Comparison of ENCODE assay signal across 24 mouse cellular contexts in the genomic region with DNA sequence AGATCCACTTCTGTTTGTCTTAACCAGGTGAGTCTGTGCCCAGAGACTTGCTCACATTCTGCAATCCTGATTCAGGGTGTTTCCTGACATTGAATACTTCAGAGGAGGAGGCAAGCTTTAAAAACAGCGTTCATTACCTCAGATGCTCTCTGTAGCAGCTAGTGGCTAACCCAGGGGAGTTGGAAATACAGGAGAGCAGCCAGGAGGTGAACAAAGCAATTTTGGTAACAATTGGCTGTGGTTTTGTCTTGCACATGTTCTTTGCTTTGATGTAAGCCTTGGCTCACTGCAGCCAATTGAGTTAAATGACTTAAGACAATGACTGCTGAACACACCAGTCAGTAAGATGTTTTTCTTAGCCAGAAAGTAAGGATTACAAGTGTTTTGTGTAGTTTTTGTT. TPM values are rescaled to one million over a fixed set of nuclear protein-coding genes. Genes with fewer than 3 reads are reported as not detected.
A peak's percentile ranks its signal among the peaks of the same experiment; 100 is the strongest.
DNase-seq lines count a peak whose midpoint lies in the region; ATAC-seq lines count a peak whose summit lies in the region.
"Had no signal": no experiment of that assay in that cellular context is flagged by ENCODE, and none has a peak within 500 bp of the region (broad histone marks: within the 10 kb centered on the region; RNA-seq: fewer than 3 reads in every experiment).

No protein-coding gene starts in this region.

- H3K4me3 ChIP-seq in hindbrain, embryonic 15.5 days: no peak overlapping the region
- no peak overlapping the region for H3K4me3 ChIP-seq in hindbrain, embryonic 10.5 days
- H3K4me3 ChIP-seq in embryonic facial prominence, embryonic 15.5 days (replicated peaks): no peak overlapping the region
- H3K4me3 ChIP-seq in heart, embryonic 10.5 days: no peak overlapping the region
- H3K4me3 ChIP-seq: limb, embryonic 10.5 days; liver, embryonic 15.5 days; lung, embryonic 15.5 days had no signal

- 17% methylated on average over 1 of the region's 1 CpGs for WGBS in hindbrain, embryonic 15.5 days
- WGBS in hindbrain, embryonic 10.5 days: 42% methylated on average over 1 of the region's 1 CpGs
- WGBS in embryonic facial prominence, embryonic 15.5 days: 22% methylated on average over 1 of the region's 1 CpGs
- 59% methylated on average over 1 of the region's 1 CpGs for WGBS in heart, embryonic 10.5 days

- no peak for ATAC-seq in hindbrain, embryonic 15.5 days (ENCODE audit: low FRiP score, low read depth)
- peak; percentile 43; the same call in 1 of the 2 replicates for ATAC-seq in embryonic facial prominence, embryonic 15.5 days (ENCODE audit: insufficient number of reproducible peaks, low FRiP score, low TSS enrichment, low read depth)
- no peak for ATAC-seq in erythroid progenitor cell, adult 5-6 weeks (replicated peaks; ENCODE audit: low FRiP score, poor library complexity, severe bottlenecking)

- H3K27me3 ChIP-seq in hindbrain, embryonic 15.5 days: no peaks in the 10 kb centered on the region
- H3K27me3 ChIP-seq in hindbrain, embryonic 10.5 days (ENCODE audit: insufficient read depth, poor library complexity, severe bottlenecking): no peaks in the 10 kb centered on the region
- no peaks in the 10 kb centered on the region for H3K27me3 ChIP-seq in embryonic facial prominence, embryonic 15.5 days
- H3K27me3 ChIP-seq in heart, embryonic 10.5 days (ENCODE audit: insufficient read depth, poor library complexity, severe bottlenecking): no peaks in the 10 kb centered on the region
- H3K27me3 ChIP-seq: CH12.LX; liver, embryonic 15.5 days; lung, embryonic 15.5 days had no signal

- no peak overlapping the region for H3K9ac ChIP-seq in hindbrain, embryonic 15.5 days
- H3K9ac ChIP-seq in embryonic facial prominence, embryonic 15.5 days: no peak overlapping the region
- H3K9ac ChIP-seq: liver, embryonic 15.5 days; lung, embryonic 15.5 days had no signal

- H3K4me1 ChIP-seq in hindbrain, embryonic 15.5 days (replicated peaks): peaks cover 50% of the 10 kb centered on the region
- peaks cover 14% of the 10 kb centered on the region for H3K4me1 ChIP-seq in hindbrain, embryonic 10.5 days (replicated peaks)
- peaks cover 8% of the 10 kb centered on the region for H3K4me1 ChIP-seq in embryonic facial prominence, embryonic 15.5 days
- H3K4me1 ChIP-seq in heart, embryonic 10.5 days: no peaks in the 10 kb centered on the region
- H3K4me1 ChIP-seq: limb, embryonic 10.5 days; liver, embryonic 15.5 days had no signal

- DNase-seq in hindbrain, embryonic 10.5 days (ENCODE audit: low spot score): no peak
- DNase-seq in ES-CJ7 (ENCODE audit: low read depth, low spot score) (peak; percentile 13), MN1 (ENCODE audit: low spot score) (peak; percentile 24)
- DNase-seq in heart, embryonic 10.5 days (ENCODE audit: low spot score): no peak
- DNase-seq: B cell, adult 2 months; embryo, embryonic 11 days; gastrocnemius, postnatal 25 days; heart, adult 18-20 months; kidney, adult 8-10 months; kidney, postnatal 14 days; liver; lung, postnatal 4 days; right cerebral cortex, postnatal 14 days; thymus, adult 2 months; thymus, postnatal 4 days had no signal

- H3K27ac ChIP-seq in hindbrain, embryonic 15.5 days (replicated peaks): 0 out of 2 replicates have a peak overlapping the region, but pooled peaks have one; percentile 38
- H3K27ac ChIP-seq in hindbrain, embryonic 10.5 days: no peak overlapping the region
- no peak overlapping the region for H3K27ac ChIP-seq in embryonic facial prominence, embryonic 15.5 days (replicated peaks)
- H3K27ac ChIP-seq in heart, embryonic 10.5 days: no peak overlapping the region
- H3K27ac ChIP-seq: limb, embryonic 10.5 days; liver, embryonic 15.5 days; lung, embryonic 15.5 days; stomach, postnatal 0 days had no signal

- H3K4me2 ChIP-seq in hindbrain, embryonic 15.5 days: no peak overlapping the region
- H3K4me2 ChIP-seq in embryonic facial prominence, embryonic 15.5 days (replicated peaks): no peak overlapping the region
- H3K4me2 ChIP-seq: liver, embryonic 15.5 days; lung, embryonic 15.5 days had no signal

- H3K36me3 ChIP-seq in hindbrain, embryonic 15.5 days: no peaks in the 10 kb centered on the region
- H3K36me3 ChIP-seq in hindbrain, embryonic 10.5 days: no peaks in the 10 kb centered on the region
- no peaks in the 10 kb centered on the region for H3K36me3 ChIP-seq in embryonic facial prominence, embryonic 15.5 days
- H3K36me3 ChIP-seq in heart, embryonic 10.5 days: no peaks in the 10 kb centered on the region
- H3K36me3 ChIP-seq: limb, embryonic 10.5 days; liver, embryonic 15.5 days; lung, embryonic 15.5 days had no signal

- no peaks in the 10 kb centered on the region for H3K9me3 ChIP-seq in hindbrain, embryonic 15.5 days
- no peaks in the 10 kb centered on the region for H3K9me3 ChIP-seq in hindbrain, embryonic 10.5 days
- H3K9me3 ChIP-seq in embryonic facial prominence, embryonic 15.5 days (replicated peaks): no peaks in the 10 kb centered on the region
- no peaks in the 10 kb centered on the region for H3K9me3 ChIP-seq in heart, embryonic 10.5 days
- H3K9me3 ChIP-seq: limb, embryonic 10.5 days; liver, embryonic 15.5 days; lung, embryonic 15.5 days had no signal

RNA-seq across cellular contexts. Expression of gene Map2, which starts 48.3 kb away (rescaled TPM):
- 362 and 369 TPM in 2 replicates for polyA plus RNA-seq in hindbrain, embryonic 15.5 days (2015; fragmentation: Nextera tagmentation; extraction: Ambion mirVana)
- 78.8 and 164 TPM in 2 replicates for polyA plus RNA-seq in hindbrain, embryonic 10.5 days (2016; fragmentation: Nextera tagmentation; extraction: Ambion mirVana)
- polyA plus RNA-seq in embryonic facial prominence, embryonic 15.5 days (2015; fragmentation: Nextera tagmentation; extraction: Ambion mirVana): 19.7 and 22.4 TPM in 2 replicates
- total RNA-seq in erythroid progenitor cell, adult 5-6 weeks (2015; ENCODE audit: low replicate concordance): not detected in 2 replicates
- total RNA-seq in erythroid progenitor cell, adult 5-6 weeks (2017; ENCODE audit: low replicate concordance): 1.2 TPM in 1 of 2 replicates, not detected in the other
- 2.3 and 5.1 TPM in 2 replicates for polyA plus RNA-seq in heart, embryonic 10.5 days (2016; fragmentation: Nextera tagmentation; extraction: Ambion mirVana)
- total RNA-seq: megakaryocyte-erythroid progenitor cell, adult 5-6 weeks had no signal

Comparison
In these comparisons a context has a peak if more than half of its experiments do, and no peak if none do; other contexts are left out.
1. DNase-seq: peak in ES-CJ7 (single experiment) and MN1 (single experiment); none in hindbrain, embryonic 10.5 days (single experiment) and heart, embryonic 10.5 days (single experiment).